Mouse (Mus musculus) limb, embryonic 13.5 days (tissue): ENCODE results near the gene Ppp2r2c. TPM values are rescaled to one million over a fixed set of nuclear protein-coding genes. Genes with fewer than 3 reads are reported as not detected.
"Not testable (repeated sequence)": the region's sequence is repeated elsewhere in the genome, so short reads cannot be mapped to it uniquely, and the experiment has no call there.

ENCODE experiments used
- ATAC-seq: fragments of 200-750 bp; cut with Nextera tagmentation; 2 replicates; pipeline ENCODE4 v1.8.0; 2017; ENCODE audit warnings: low read depth, moderate number of reproducible peaks, moderate TSS enrichment; ENCODE audit not compliant: low FRiP score
- H3K27ac ChIP-seq: fragments of 300-500 bp; sonication (generic); 2 replicates; pipeline ENCODE4 v1.5.1; 2015; ENCODE audit warnings: inconsistent platforms, mild to moderate bottlenecking, moderate library complexity
- H3K27me3 ChIP-seq: fragments of 300-500 bp; sonication (generic); 2 replicates; pipeline ENCODE4 v1.6.1; 2015; ENCODE audit warnings: mild to moderate bottlenecking, inconsistent platforms
- H3K36me3 ChIP-seq: fragments of 300-500 bp; sonication (generic); 2 replicates; pipeline ENCODE4 v1.6.1; 2015; ENCODE audit warnings: inconsistent platforms, mild to moderate bottlenecking, moderate library complexity
- H3K4me1 ChIP-seq: fragments of 300-500 bp; sonication (generic); 2 replicates; pipeline ENCODE4 v1.6.1; 2015; ENCODE audit warnings: inconsistent platforms
- H3K4me2 ChIP-seq: fragments of 300-500 bp; sonication (generic); replicated peaks from 2 replicates; pipeline ENCODE4 v1.6.1; 2015; ENCODE audit warnings: inconsistent platforms, mild to moderate bottlenecking, moderate library complexity
- H3K4me3 ChIP-seq: fragments of 300-500 bp; sonication (generic); 2 replicates; pipeline ENCODE4 v1.5.1; 2015; ENCODE audit warnings: moderate library complexity, mild to moderate bottlenecking, inconsistent platforms
- H3K9ac ChIP-seq: fragments of 300-500 bp; sonication (generic); 2 replicates; pipeline ENCODE4 v1.6.1; 2015; ENCODE audit warnings: mild to moderate bottlenecking, inconsistent platforms
- H3K9me3 ChIP-seq: fragments of 300-500 bp; sonication (generic); 2 replicates; pipeline ENCODE4 v1.6.1; 2016; ENCODE audit warnings: inconsistent platforms
- WGBS: fragments of 180-500 bp; shearing (Covaris S2); methylation state at CpG from one replicate; pipeline ENCODE4 v1.1.7; 2015; 5-methylcytosine and 5-hydroxymethylcytosine counted together
- polyA plus RNA-seq: library from polyadenylated mRNA; unstranded; fragments of >200 nt; fragmentation: Nextera tagmentation; extraction: Ambion mirVana; gene quantifications from 2 replicates; pipeline ENCODE4 v1.2.1, GENCODE M21; 2015

The Ppp2r2c gene
- polyA plus RNA-seq, 1 experiment from 2014 or later = 0.15 TPM

GRCm38 (mm10) chr5:36938991-36939390 lies 70.7 kb downstream of the Ppp2r2c start:
- 74% methylated on average over 2 of the region's 2 CpGs for WGBS
- H3K9me3 ChIP-seq, H3K4me3 ChIP-seq, H3K27me3 ChIP-seq, H3K4me2 ChIP-seq, ATAC-seq, H3K27ac ChIP-seq, H3K36me3 ChIP-seq, H3K4me1 ChIP-seq, H3K9ac ChIP-seq: not testable (repeated sequence)

- Histone ChIP-seq H3K9ac (no peak overlapping the region), H3K36me3 (no peaks in the 10 kb centered on the region), H3K27me3 (peaks cover 10% of the 10 kb centered on the region; the same call in 1 of the 2 replicates), H3K4me3 (no peak overlapping the region), H3K9me3 (no peaks in the 10 kb centered on the region), H3K4me2 (no peak overlapping the region), H3K4me1 (no peaks in the 10 kb centered on the region), H3K27ac (no peak overlapping the region)
- ATAC-seq = no peak
- 84% methylated on average over 2 of the region's 2 CpGs for WGBS
These were observed 74.1 kb downstream of the Ppp2r2c start for GRCm38 (mm10) chr5:36942446-36942845.

DNA sequence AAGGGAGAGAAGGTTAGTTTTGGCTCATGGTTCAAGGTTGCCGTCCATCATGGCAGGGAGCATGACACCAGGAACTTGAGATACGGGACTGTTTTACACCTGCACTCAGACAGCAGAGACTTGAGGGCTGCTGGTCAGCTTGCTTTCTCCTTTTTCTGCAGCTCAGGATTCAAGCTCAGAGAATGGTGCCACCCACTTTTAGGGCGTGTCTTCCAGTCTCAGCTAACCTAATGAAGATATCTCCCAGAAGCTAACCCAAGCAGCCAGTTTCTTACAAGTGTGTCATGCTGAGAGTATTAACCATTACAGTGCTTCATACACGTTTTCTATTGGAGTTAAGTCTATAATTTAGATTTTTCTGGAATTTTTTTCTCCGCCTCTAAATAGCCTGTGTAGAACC lies 76.2 kb downstream of the Ppp2r2c start:
- H3K9ac ChIP-seq = no peak overlapping the region
- H3K9me3 ChIP-seq = no peaks in the 10 kb centered on the region
- H3K36me3 ChIP-seq = no peaks in the 10 kb centered on the region
- peaks cover 15% of the 10 kb centered on the region; the same call in 1 of the 2 replicates for H3K27me3 ChIP-seq
- H3K4me2 ChIP-seq = no peak overlapping the region
- 58% methylated on average over 5 of the region's 5 CpGs for WGBS
- no peak for ATAC-seq
- no peak overlapping the region for H3K27ac ChIP-seq
- no peak overlapping the region for H3K4me3 ChIP-seq
- no peaks in the 10 kb centered on the region for H3K4me1 ChIP-seq

DNA sequence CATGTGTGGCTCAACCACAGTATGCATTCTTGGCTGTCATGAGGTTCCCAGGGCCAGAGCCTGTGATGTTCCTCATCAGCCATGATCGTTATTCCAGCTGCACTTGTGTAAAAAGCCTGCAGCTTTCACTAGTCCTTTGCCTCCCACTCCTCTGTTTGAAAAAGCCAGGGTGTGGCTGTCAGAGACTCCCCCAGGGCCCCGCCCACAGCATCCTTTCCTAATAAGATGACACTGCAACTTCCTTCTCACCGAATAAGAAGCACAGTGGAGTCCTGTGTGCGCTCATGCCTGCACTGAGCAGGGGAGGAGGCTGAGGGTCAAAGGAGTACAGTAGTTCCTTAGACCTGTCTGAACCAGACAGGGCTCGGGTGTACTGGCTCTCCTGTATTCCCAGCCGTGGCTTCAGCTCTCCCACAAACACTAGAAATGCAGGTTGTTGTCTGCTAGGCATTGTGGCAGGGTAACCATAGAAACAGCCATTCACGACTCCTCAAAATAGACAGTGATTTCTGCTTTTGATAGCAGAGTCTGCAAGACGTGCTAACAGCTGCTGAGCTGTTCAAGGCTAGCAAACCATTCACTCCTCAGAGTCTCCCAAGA lies 76.9 kb downstream of the Ppp2r2c start:
- Histone ChIP-seq H3K27ac (no peak overlapping the region), H3K36me3 (no peaks in the 10 kb centered on the region), H3K4me2 (no peak overlapping the region), H3K4me3 (no peak overlapping the region), H3K4me1 (no peaks in the 10 kb centered on the region), H3K9ac (no peak overlapping the region), H3K27me3 (peaks cover 15% of the 10 kb centered on the region; the same call in 1 of the 2 replicates), H3K9me3 (no peaks in the 10 kb centered on the region)
- WGBS = 62% methylated on average over 8 of the region's 8 CpGs
- no peak for ATAC-seq

DNA sequence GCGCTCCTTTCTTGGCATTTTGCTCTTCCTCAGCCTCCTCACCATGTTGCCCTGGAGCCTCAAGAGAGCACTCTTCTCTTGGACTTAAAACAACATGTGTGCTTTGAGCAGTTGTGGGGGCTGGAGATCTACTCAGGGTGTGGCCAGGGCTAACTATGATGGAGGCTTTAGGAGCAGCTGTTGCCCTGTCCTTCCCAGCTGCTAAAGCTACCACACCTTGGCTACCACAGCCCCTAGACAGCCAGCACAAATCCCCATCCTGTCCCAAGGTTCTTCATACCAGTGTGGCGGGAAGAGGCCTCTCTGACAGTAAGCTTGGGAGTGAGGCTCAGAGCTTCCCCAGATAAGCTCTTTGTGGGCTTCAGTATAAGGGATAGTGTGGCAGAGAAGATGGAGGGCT lies 77.4 kb downstream of the Ppp2r2c start:
- H3K9me3 ChIP-seq = no peaks in the 10 kb centered on the region
- no peaks in the 10 kb centered on the region for H3K36me3 ChIP-seq
- H3K27ac ChIP-seq = no peak overlapping the region
- H3K4me1 ChIP-seq = no peaks in the 10 kb centered on the region
- peaks cover 15% of the 10 kb centered on the region; the same call in 1 of the 2 replicates for H3K27me3 ChIP-seq
- 78% methylated on average over 2 of the region's 2 CpGs for WGBS
- no peak overlapping the region for H3K9ac ChIP-seq
- H3K4me3 ChIP-seq = no peak overlapping the region
- no peak for ATAC-seq
- no peak overlapping the region for H3K4me2 ChIP-seq

GRCm38 (mm10) chr5:36946445-36946844 lies 78.1 kb downstream of the Ppp2r2c start:
- H3K36me3 ChIP-seq = no peaks in the 10 kb centered on the region
- H3K4me3 ChIP-seq = no peak overlapping the region
- ATAC-seq = no peak
- no peak overlapping the region for H3K4me2 ChIP-seq
- 8% methylated on average over 5 of the region's 5 CpGs for WGBS
- no peak overlapping the region for H3K27ac ChIP-seq
- H3K9me3 ChIP-seq = no peaks in the 10 kb centered on the region
- H3K27me3 ChIP-seq = peaks cover 15% of the 10 kb centered on the region; the same call in 1 of the 2 replicates
- H3K9ac ChIP-seq = no peak overlapping the region
- no peaks in the 10 kb centered on the region for H3K4me1 ChIP-seq

- Histone ChIP-seq H3K9me3 (no peaks in the 10 kb centered on the region), H3K27me3 (peaks cover 15% of the 10 kb centered on the region; the same call in 1 of the 2 replicates), H3K36me3 (no peaks in the 10 kb centered on the region), H3K4me1 (no peaks in the 10 kb centered on the region), H3K4me2 (no peak overlapping the region), H3K27ac (no peak overlapping the region), H3K9ac (no peak overlapping the region), H3K4me3 (no peak overlapping the region)
- WGBS = 14% methylated on average over 3 of the region's 3 CpGs
- ATAC-seq = no peak
These were observed 80.5 kb downstream of the Ppp2r2c start for GRCm38 (mm10) chr5:36948831-36949230.

- H3K4me2 ChIP-seq = no peak overlapping the region
- H3K27me3 ChIP-seq = peaks cover 9% of the 10 kb centered on the region; the same call in 1 of the 2 replicates
- no peak overlapping the region for H3K27ac ChIP-seq
- H3K9me3 ChIP-seq = no peaks in the 10 kb centered on the region
- H3K4me1 ChIP-seq = no peaks in the 10 kb centered on the region
- ATAC-seq = no peak
- H3K36me3 ChIP-seq = no peaks in the 10 kb centered on the region
- WGBS = 49% methylated on average over 2 of the region's 2 CpGs
- no peak overlapping the region for H3K4me3 ChIP-seq
- H3K9ac ChIP-seq = no peak overlapping the region
These were observed 82.6 kb downstream of the Ppp2r2c start for GRCm38 (mm10) chr5:36950871-36951270.

DNA sequence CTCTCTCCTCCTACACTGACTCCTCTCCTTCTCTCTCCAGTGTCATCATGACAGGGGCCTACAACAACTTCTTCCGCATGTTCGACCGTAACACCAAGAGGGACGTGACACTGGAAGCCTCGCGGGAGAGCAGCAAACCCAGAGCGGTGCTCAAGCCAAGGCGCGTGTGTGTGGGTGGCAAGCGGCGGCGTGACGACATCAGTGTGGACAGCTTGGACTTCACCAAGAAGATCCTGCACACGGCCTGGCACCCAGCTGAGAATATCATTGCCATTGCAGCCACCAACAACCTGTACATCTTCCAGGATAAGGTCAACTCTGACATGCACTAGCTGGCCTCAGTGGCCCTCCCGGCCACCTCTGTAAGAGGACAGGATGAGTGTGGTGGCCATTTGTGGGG lies 84.0 kb downstream of the Ppp2r2c start:
- no peaks in the 10 kb centered on the region for H3K36me3 ChIP-seq
- no peak overlapping the region for H3K9ac ChIP-seq
- WGBS = 93% methylated on average over 15 of the region's 15 CpGs
- H3K4me2 ChIP-seq = no peak overlapping the region
- H3K9me3 ChIP-seq = no peaks in the 10 kb centered on the region
- H3K4me3 ChIP-seq = no peak overlapping the region
- H3K27ac ChIP-seq = no peak overlapping the region
- H3K27me3 ChIP-seq = peaks cover 6% of the 10 kb centered on the region; the same call in 1 of the 2 replicates
- H3K4me1 ChIP-seq = no peaks in the 10 kb centered on the region
- ATAC-seq = no peak

DNA sequence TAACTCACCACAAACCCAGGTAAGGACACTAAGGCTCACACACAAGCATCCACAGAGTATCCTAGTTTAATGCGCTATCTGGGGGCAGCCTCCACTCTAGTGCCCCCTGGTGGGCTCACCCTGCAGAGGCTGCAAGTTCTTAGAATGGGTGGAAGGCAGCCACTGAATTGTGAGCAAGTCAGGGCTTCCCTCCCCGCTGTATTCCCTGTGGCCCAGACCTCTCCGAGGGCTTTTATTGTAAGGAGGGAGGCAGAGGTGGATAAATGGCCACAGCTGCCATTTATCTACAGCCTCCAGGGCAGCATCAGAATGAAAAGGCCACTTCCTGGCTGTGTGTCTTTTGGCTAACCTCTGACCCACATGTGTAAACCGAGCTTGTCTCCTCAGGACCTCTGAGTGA lies 87.1 kb downstream of the Ppp2r2c start:
- no peaks in the 10 kb centered on the region for H3K4me1 ChIP-seq
- ATAC-seq = no peak
- H3K27ac ChIP-seq = no peak overlapping the region
- no peaks in the 10 kb centered on the region for H3K9me3 ChIP-seq
- WGBS = 24% methylated on average over 4 of the region's 4 CpGs
- H3K4me2 ChIP-seq = no peak overlapping the region
- H3K27me3 ChIP-seq = no peaks in the 10 kb centered on the region
- no peak overlapping the region for H3K9ac ChIP-seq
- no peak overlapping the region for H3K4me3 ChIP-seq
- no peaks in the 10 kb centered on the region for H3K36me3 ChIP-seq

DNA sequence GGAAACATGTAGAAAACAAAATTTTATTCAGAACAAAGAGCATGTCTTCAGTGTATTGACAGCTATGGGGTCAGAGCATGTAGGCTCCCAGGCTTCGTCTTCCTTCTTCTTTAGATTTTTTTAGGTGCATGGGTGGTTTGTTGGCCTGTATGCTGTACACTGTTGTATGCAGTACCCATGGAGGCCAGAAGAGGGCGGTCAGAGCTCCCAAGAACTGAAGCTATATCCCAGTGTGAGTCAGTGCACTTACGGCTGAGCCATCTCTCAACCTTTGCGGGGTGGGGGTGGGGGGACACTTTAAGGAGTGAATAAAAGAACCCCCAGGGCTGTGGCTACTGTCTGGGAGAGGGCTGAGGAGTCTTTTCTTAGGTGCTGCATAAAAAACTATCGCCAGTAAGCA lies 90.5 kb downstream of the Ppp2r2c start:
- Histone ChIP-seq H3K4me2 (no peak overlapping the region), H3K9me3 (no peaks in the 10 kb centered on the region), H3K4me3 (no peak overlapping the region), H3K4me1 (no peaks in the 10 kb centered on the region), H3K27me3 (no peaks in the 10 kb centered on the region), H3K9ac (no peak overlapping the region), H3K27ac (no peak overlapping the region), H3K36me3 (no peaks in the 10 kb centered on the region)
- ATAC-seq = no peak
- WGBS = 37% methylated on average over 5 of the region's 5 CpGs

GRCm38 (mm10) chr5:36960501-36960900 lies 92.2 kb downstream of the Ppp2r2c start:
- H3K4me3 ChIP-seq = no peak overlapping the region
- no peak overlapping the region for H3K27ac ChIP-seq
- WGBS = 59% methylated on average over 5 of the region's 5 CpGs
- no peak overlapping the region for H3K9ac ChIP-seq
- no peaks in the 10 kb centered on the region for H3K4me1 ChIP-seq
- ATAC-seq = no peak
- H3K4me2 ChIP-seq = no peak overlapping the region
- no peaks in the 10 kb centered on the region; the same call in 1 of the 2 replicates for H3K9me3 ChIP-seq
- peaks cover 7% of the 10 kb centered on the region for H3K36me3 ChIP-seq
- H3K27me3 ChIP-seq = no peaks in the 10 kb centered on the region

GRCm38 (mm10) chr5:36971587-36971986 lies 103.3 kb downstream of the Ppp2r2c start:
- Histone ChIP-seq H3K36me3 (peaks cover 75% of the 10 kb centered on the region), H3K9ac (no peak overlapping the region), H3K27ac (no peak overlapping the region), H3K27me3 (no peaks in the 10 kb centered on the region), H3K4me1 (no peaks in the 10 kb centered on the region), H3K9me3 (no peaks in the 10 kb centered on the region), H3K4me2 (no peak overlapping the region), H3K4me3 (no peak overlapping the region)
- no peak for ATAC-seq
- WGBS = 92% methylated on average over 8 of the region's 8 CpGs
